Mouse (Mus musculus): ENCODE measurements around the gene Olfr434.
"Not testable (repeated sequence)": the region's sequence is repeated elsewhere in the genome, so short reads cannot be mapped to it uniquely, and the experiment has no call there.

Olfr434 gene

DNA sequence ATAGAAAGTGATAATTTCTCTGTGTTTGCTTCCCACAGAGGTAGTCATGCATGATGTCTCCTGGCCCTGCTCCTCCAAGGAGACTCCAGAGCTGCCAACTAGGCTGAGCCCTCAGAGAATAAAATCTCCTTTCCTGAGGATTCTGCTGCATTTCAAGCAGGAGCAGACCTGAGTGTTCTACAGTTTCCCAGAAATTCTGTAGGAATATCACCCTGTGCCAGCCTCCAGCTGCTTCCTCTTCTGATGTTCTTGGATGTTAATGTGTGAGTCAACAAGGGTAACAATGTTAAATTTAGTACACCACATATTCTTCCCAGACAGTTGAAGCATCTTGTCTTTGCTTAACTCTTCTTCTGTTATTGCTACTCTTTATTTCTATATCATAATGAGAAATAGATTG, at the start of gene Olfr434:
Olfr434 (plus strand) TSS at position 149 of the 400 bp plus-strand sequence.
- CTCF ChIA-PET, result not testable (repeated sequence)
- POLR2A ChIA-PET, result interaction anchor here in 1 of 4 experiments (0.6 kb wide), 1 partner anchor 28 kb away, joined by 5 read pairs; no protein-coding TSS in a partner anchor

DNA sequence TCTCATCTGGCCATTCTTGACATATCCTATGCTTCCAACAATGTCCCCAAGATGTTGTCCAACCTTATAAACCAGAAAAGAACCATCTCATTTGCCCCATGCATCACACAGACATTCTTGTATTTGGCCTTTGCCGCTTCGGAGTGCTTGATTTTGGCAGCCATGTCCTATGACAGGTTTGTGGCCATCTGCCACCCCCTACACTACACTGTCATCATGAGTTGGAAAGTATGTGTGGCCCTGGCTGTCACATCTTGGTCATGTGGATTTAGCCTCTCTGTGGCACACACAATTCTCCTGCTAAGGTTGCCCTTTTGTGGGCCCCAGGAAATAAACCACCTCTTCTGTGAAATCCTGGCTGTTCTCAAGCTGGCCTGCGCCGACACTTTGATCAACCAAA, 45.6 kb upstream of the Olfr434 start:
- CTCF ChIA-PET, result no interaction called here
- POLR2A ChIA-PET, result no interaction called here

DNA sequence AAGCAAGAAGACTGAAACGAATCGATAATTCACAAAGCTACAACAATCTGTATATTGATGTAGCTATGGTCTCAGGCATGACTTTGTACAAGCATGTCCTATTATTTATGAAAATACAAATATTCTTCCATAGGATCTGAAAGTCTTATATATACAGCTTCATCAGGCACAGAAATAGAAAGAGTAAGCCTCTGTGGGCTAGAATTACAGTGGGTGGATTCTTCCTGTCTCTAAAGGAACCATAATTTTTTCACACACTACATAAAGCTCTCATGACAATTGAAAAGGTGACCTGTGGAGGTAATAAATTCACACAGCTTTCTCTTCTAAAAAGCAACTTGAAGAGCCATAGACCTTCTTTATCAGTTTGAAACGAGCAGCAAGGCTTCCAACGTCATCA, 41.0 kb upstream of the Olfr434 start, which contains the start of gene Olfr13:
Olfr13 (plus strand) TSS at position 301 of the 400 bp plus-strand sequence.
- ChIA-PET CTCF (no interaction called here), POLR2A (no interaction called here)

DNA sequence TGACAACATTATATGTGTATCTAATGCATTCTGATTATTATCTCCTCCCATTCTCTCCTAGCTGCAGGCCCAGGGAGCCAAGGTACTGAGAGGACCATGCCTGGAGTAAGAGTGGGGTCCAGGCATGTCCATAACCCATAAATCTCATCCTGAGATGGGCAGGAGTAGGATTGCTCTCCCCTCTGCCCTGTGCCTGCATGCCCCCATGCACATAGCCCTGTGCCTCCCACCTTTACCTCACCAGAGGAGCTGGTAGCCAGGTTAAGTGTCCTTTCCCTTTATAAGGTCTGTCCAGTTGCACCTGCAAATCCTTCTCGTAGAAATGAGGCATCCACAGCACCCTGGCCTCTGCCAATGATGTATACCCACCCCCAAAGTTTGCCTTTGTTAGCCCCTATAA, 34.7 kb upstream of the Olfr434 start:
- ChIA-PET CTCF (no interaction called here), POLR2A (no interaction called here)

DNA sequence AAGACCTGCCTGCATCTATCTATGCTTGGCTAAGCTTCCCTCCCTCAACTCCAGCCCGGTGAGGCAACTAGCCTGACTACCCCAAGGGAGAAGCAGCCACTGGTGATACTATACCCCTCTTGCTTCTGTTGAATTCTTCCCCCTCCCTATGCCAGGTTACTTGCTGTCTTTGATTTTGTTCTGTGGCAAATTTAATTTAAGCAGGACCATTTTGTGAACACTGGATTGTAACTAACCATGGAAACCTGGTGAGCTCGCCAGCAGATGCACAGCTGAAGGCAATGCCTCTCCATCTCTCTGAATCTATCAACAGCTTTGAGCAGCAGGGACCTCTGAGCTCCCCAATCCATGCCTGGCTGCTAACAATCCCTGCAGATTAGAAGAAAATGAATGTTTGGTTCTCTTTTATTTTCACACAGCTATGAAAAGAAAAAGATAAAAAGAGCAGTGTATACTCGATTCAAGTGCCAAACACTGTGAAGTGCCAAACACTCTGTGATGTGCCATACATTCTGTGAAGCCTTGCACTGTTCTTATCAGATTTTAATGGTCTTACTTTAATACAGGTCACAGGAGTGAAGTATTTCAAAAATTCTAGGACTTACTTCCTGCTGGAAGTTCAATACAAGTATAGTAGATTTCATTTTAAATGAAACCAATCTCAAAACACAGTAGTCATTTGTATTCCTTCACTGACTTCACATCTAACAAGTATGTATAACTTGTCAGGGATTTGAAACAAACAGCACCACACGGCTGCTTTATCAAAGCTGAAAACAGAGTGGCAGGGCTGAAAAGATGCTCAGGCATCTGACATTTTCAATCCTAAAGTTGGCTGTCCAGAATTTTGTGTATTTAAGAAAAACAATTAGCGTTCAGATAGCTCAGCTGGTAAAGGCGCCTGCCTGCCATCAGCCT, 34.0 kb upstream of the Olfr434 start:
- ChIA-PET POLR2A (no interaction called here), CTCF (no interaction called here)

DNA sequence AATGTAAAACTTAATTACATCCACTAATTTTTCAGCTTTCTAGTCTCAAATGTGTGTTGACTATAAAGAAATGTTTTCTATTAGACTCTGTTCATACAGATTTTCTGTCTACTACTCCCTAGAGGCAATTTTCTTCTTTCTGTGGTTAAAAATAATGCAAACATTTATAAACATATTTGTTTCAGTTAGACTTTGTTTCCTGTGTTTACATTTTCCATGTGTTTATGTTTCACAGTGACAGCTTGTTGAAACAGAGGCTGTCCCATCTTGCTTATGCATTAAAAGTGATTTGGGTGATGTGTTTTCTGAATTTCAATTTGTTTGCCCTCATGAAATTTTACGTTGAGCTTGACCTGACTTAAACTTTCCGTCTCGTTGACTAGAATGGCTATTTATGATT, 21.8 kb upstream of the Olfr434 start:
- ChIA-PET CTCF (no interaction called here), POLR2A (no interaction called here)

DNA sequence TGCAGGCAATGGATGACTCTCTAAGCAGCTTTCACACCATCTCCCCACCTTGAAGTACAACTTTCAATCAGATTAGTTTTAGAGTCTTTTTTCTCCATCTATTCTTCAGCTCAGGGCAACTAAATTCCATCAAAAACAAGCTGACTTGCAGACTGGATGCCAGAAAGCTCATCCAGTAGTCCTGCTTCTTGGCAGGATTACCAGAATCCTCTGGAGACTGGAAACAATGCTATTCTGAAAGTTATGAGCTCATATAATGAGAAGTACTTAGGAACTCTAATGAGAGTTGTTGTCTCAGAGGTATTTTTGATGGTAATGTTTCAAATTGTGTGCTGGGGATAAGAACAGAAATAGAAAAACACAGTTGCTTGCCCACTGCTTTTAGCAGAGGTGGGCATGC, 16.0 kb upstream of the Olfr434 start, which contains the start of gene Olfr435:
Olfr435 (plus strand) TSS at position 366 of the 400 bp plus-strand sequence.
- ChIA-PET CTCF (interaction anchor here in 1 of 4 experiments (0.6 kb wide), 1 partner anchor 638 kb away, joined by 3 read pairs; no protein-coding TSS in a partner anchor), POLR2A (no interaction called here)

DNA sequence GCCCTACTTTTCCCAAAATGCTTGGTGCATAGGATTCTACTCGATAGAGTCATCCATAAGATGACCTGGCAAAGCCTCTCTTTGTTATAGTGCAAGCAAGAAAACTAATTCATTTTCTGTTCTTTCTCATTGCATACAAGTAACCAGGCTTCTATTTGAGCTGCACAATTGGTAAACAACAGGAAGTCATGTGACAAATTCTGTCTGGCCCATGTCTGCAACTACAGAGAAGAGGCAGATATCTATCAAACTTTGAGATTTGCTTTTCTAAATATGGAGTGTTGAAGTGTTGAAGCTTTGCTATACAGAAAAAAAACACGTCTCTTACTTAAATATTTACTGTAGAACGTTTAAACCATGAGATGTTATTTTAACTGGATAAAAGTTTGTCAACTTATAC, 14.7 kb upstream of the Olfr434 start:
- ChIA-PET CTCF (no interaction called here), POLR2A (no interaction called here)

DNA sequence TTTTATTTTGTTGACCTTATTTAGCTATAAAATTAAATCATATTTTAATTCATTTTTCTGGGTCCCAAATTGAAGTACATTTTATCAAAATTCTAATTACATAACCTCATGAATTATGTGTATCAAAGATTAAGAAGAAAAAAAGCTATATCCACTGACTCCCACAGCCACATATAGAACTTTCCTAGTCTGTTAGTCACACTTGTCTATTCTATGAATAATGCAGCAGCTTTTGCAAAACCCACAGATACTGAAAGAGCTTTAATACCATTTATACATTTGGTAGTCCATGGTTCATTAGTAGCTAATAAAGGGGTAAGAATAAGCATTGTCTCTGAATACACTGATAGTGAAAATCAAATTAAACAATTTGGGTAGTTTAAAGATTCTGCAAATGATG, 10.0 kb upstream of the Olfr434 start:
- ChIA-PET POLR2A (no interaction called here), CTCF (no interaction called here)

DNA sequence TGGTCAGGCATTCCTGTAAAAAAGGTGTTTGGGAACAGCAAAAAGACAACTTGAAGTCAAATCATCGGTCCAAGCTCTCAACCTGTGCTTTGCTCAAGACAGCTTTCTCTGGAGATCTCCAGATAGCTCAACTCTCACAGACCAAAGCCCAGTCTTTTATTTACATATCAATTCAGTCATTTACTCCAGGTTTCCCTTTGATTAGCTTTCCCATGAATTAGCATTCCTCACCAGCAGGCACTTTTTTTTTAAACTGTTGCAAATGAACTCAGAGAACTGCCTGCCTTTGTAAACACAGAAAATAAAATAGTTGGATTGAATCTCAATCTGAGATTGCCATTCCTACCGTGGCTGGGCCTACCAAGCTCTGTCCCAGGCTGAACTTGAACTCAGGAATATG, 7.5 kb upstream of the Olfr434 start:
- POLR2A ChIA-PET, result no interaction called here
- CTCF ChIA-PET, result interaction anchor here in 1 of 4 experiments (1.2 kb wide), 1 partner anchor 126 kb away, joined by 3 read pairs; no protein-coding TSS in a partner anchor

DNA sequence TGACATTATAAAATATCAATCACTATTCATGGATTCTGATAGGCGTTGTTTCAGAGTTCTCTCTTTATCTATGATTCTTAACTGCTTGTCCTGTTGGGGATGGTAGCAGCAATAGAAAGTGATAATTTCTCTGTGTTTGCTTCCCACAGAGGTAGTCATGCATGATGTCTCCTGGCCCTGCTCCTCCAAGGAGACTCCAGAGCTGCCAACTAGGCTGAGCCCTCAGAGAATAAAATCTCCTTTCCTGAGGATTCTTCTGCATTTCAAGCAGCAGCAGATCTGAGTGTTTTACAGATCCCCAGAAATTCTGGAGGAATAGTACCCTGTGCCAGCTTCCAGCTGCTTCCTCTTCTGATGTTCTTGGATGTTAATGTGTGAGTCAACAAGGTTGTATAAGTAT, 18.4 kb downstream of the Olfr434 start, which contains the start of gene Olfr47:
Olfr47 (plus strand) TSS at position 275 of the 400 bp plus-strand sequence.
- CTCF ChIA-PET, POLR2A ChIA-PET: not testable (repeated sequence)

DNA sequence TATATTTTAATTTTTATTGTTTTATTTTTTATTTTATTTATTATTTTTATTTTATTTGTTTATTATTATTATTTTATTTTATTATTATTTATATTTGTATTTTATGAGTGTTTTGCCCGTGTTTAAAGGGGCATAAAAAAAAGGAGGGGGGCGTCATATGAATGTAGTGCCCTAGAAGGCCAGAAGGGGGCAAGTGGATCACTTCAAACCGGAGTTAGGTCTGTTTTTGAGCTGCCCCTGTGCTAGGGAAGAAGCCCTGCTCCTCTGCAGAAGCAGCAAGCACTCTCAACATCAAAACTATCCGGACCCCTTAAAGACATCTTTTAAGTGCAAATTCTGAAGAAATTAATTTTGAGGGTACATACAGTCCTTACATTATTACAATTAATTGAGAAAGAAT, 29.2 kb downstream of the Olfr434 start:
- CTCF ChIA-PET, result interaction anchor here in 3 of 4 experiments (0.5 to 2.3 kb wide), 3 partner anchors 55 to 182 kb away, joined by 3 to 9 read pairs (median 3); no protein-coding TSS in a partner anchor
- POLR2A ChIA-PET, result no interaction called here

DNA sequence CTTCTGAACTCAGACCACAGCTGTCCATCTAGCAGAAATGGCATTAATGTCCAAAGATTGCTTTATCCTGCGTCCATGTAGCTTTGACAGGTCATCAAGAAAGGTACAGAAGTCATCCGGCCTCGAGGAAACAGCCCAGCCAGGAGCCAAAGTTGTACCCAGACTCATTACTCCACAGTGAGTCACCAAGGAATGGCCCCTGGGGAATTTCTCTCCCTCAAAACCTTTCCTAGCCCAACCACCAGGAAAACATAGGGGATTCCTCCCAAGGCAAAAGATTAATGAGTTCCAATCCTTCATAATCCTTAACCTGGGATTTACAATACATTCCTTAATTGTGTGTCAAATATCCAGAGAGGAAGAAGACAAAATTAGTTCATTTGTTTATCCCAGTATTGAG, 34.6 kb downstream of the Olfr434 start:
- ChIA-PET CTCF (no interaction called here), POLR2A (no interaction called here)

DNA sequence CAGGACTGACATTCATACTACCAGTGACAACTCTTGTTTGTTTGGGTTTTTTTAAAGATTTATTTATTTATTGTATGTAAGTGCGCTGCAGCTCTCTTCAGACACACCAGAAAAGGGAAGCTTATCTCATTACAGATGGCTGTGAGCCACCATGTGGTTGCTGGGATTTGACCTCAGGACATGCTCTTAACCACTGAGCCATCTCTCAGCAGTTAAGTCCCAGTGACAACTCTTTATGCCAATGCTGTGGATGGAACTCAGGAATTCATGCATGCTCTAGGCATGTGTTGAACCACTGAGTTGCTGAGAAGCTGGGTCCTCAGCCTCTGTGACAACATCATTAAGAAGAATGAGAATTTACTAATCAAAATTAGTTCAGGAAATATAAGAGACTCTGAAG, 40.2 kb downstream of the Olfr434 start:
- POLR2A ChIA-PET, result no interaction called here

DNA sequence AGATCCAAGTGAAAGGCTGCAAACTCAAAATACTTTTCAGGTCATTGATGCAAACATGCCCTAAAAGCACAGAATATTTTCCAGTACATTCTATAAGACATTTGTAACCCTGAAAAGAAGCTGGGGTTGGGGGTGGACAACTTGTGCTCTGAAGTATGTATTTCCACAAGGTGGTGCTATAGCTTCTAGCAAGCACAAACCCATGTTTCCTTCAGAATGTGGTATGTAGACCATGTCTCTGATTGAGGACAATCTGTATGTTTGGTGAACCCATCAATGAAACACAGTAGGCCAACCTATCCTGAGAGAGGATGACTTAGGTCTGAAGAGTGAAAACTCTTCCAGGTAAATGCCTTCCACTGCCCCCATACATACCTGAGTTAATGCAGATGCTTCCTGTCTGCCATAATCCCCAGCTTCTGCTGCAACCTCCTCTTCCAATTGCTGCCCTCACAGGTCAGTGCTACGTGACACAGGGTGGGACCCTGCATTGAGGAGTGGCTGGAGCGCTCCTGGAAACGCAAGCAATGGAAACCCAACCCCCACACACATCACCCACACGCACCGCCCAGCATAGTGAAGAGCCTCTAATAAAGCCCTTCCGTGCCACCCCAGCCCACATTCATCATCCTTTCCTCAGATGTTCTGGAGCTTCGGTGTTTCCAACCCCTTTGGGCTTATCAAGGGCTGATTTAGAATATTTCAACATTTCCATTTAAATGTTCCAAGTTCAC, 41.5 kb downstream of the Olfr434 start:
- POLR2A ChIA-PET, result no interaction called here
- CTCF ChIA-PET, result interaction anchor here in 3 of 4 experiments (0.5 to 1.3 kb wide), 5 partner anchors 11 to 196 kb away, joined by 3 to 9 read pairs (median 4); partner anchors contain the start of gene Arhgef5 (in 1 of the 3)

More for the DNA sequence above, 40.2 kb downstream of the Olfr434 start:
- CTCF ChIA-PET, result no interaction called here

DNA sequence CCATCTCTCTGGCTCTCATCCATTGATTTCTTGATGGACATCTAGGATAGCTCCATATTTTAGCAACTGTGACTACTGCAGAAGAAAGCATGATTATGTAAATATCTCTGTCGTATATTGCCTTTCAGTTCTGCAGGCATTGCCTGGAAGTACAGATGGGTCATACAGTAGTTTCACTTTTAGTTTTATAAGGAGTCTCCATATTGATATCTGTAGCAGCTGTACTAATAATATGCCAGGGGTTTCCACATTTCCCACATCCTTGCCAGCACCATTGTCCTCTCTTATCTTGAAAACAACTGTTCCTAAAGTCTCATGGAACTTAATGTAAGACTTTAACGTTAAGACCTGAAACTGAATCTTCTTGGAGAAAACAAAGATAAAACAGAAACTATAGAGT, 47.9 kb downstream of the Olfr434 start:
- POLR2A ChIA-PET, result no interaction called here
- CTCF ChIA-PET, result no interaction called here

DNA sequence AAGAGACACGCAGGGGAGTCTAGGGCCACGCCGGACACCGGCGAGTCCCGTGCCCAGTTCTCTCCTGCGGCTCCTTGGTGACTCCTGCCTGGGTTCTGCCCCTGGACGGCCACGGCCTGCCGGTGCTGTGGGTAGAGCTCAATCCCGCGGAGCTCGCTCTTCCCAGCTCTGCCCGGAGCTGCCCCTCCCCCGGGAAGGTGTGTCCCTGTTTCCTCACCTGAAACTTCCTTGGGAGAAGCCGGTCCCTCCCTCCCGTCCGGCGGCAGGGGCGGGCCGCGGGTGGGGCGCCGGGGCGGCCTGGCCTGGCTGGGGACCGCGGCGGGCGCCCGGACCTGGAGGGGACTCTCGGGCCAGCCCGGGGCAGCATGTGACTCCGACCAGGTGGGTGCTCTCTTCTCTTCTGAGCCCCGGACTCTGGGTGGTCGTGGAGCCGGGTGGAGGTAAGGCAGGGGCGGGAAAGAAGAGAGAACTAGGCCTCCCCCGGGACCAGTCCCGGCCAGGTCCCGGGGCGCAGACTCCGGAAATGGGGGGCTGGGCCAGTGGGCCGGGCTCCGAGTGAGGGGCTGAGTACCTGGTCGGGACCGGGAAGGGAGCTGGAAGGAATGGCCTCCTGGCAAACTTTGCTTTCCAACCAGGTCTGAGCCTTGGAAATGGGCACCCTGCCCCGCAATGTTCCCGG, 52.7 kb downstream of the Olfr434 start, which contains the start of gene Arhgef5:
Arhgef5 (plus strand) TSS at position 220 of the 679 bp plus-strand sequence.
- POLR2A ChIA-PET, result interaction anchor here in 1 of 4 experiments (1.0 kb wide), 1 partner anchor 401 kb away, joined by 3 read pairs; the partner anchor contains the start of gene Tpk1
- CTCF ChIA-PET, result interaction anchor here in 2 of 4 experiments (0.7 to 0.8 kb wide), 2 partner anchors 11 to 14 kb away, joined by 3 to 7 read pairs; no protein-coding TSS in a partner anchor

DNA sequence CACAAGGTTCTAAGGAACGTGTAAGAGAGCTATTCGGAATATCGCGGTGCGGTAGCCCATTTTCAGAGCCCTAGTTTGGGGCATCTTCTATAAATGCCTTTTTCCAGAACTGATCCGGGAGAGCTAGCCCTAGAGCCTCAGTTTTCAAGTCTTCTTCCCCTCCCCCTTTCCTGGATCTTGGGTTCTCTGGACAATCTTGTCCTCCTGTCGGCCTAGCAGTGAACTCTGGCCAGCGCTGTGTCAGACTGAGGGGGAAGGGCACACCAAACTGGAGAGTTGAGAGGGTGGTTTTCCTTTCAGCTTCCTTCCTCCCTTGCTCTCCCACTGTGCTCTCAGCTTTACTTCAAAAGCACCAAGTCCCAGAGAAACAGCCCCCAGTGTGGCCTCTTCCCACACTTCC, 53.5 kb downstream of the Olfr434 start:
- POLR2A ChIA-PET, result interaction anchor here in 1 of 4 experiments (1.0 kb wide), 1 partner anchor 400 kb away, joined by 3 read pairs; the partner anchor contains the start of gene Tpk1
- CTCF ChIA-PET, result no interaction called here

All from embryonic stem cell, embryonic (primary cell).